Mouse (Mus musculus) midbrain, embryonic 16.5 days (tissue): ENCODE measurements around the gene Odam. TPM values are rescaled to one million over a fixed set of nuclear protein-coding genes. Genes with fewer than 3 reads are reported as not detected.

Experiments used
- ATAC-seq: fragments of 200-750 bp; cut with Nextera tagmentation; 2 replicates; pipeline ENCODE4 v1.8.0; 2017; ENCODE audit warnings: moderate TSS enrichment
- H3K27ac ChIP-seq: fragments of 300-500 bp; sonication (generic); 2 replicates; pipeline ENCODE4 v1.5.1; 2014; ENCODE audit warnings: mild to moderate bottlenecking, low read length, mixed read lengths
- H3K27me3 ChIP-seq: fragments of 300-500 bp; sonication (generic); 2 replicates; pipeline ENCODE4 v1.6.1; 2014; ENCODE audit warnings: low read depth, low read length, mixed read lengths; ENCODE audit not compliant: control insufficient read depth, insufficient read depth
- H3K36me3 ChIP-seq: fragments of 300-500 bp; sonication (generic); 2 replicates; pipeline ENCODE4 v1.6.1; 2014; ENCODE audit warnings: mild to moderate bottlenecking, low read length, moderate library complexity, mixed read lengths; ENCODE audit not compliant: control insufficient read depth, insufficient read depth
- H3K4me1 ChIP-seq: fragments of 300-500 bp; sonication (generic); 2 replicates; pipeline ENCODE4 v1.6.1; 2014; ENCODE audit warnings: mild to moderate bottlenecking, low read length, mixed read lengths; ENCODE audit not compliant: control insufficient read depth, insufficient read depth
- H3K4me2 ChIP-seq: fragments of 300-500 bp; sonication (generic); 2 replicates; pipeline ENCODE4 v1.6.1; 2014; ENCODE audit warnings: mild to moderate bottlenecking, low read length, mixed read lengths
- H3K4me3 ChIP-seq: fragments of 300-500 bp; sonication (generic); 2 replicates; pipeline ENCODE4 v1.5.1; 2014; ENCODE audit warnings: low read depth, mild to moderate bottlenecking, low read length, moderate library complexity, mixed read lengths
- H3K9ac ChIP-seq: fragments of 300-500 bp; sonication (generic); 2 replicates; pipeline ENCODE4 v1.6.1; 2014; ENCODE audit warnings: low read depth, low read length, mixed read lengths
- H3K9me3 ChIP-seq: fragments of 300-500 bp; sonication (generic); replicated peaks from 2 replicates; pipeline ENCODE4 v1.6.1; 2014; ENCODE audit warnings: mild to moderate bottlenecking, low read length, mixed read lengths; ENCODE audit not compliant: control insufficient read depth, poor library complexity, severe bottlenecking
- WGBS: fragments of 180-500 bp; shearing (Covaris S2); extraction: QIAGEN DNeasy Blood & Tissue Kit; methylation state at CpG from one replicate; pipeline ENCODE4 v1.1.7; 2014; 5-methylcytosine and 5-hydroxymethylcytosine counted together
- polyA plus RNA-seq: library from polyadenylated mRNA; unstranded; fragments of >200 nt; fragmentation: Nextera tagmentation; extraction: Ambion mirVana; gene quantifications from 2 replicates; pipeline ENCODE4 v1.2.1, GENCODE M21; 2015

The Odam gene
- polyA plus RNA-seq = not detected in 2 replicates

DNA sequence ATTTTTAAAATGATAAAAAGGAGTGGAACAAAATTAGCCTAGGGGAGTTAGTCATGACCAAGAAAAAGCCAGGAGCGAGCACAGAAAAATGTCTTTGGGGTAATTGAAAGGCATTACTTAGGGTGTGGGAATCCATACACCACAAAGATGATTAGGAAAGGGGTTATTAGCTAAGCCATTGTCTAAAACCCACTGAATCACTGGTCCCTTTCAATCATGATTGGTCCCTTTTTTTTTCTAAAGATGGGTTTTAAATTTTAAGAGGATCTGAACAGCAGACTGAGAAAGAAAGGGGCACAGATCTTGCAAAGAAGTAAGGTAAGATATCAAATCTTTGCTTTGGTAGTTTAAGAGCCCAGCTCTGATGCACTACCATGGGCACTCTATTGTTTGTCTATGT is at the start of gene Odam:
Gene Odam, plus strand, starts transcription at position 301 of the 400 bp plus-strand sequence.
- no peak within 1 kb of the TSS for H3K4me2 ChIP-seq
- H3K4me1 ChIP-seq = no peaks in the 10 kb centered on the region
- no peak within 1 kb of the TSS for H3K27ac ChIP-seq
- no peak for ATAC-seq
- H3K27me3 ChIP-seq = no peaks in the 10 kb centered on the region
- H3K4me3 ChIP-seq = no peak within 1 kb of the TSS
- H3K9me3 ChIP-seq = no peaks in the 10 kb centered on the region
- H3K9ac ChIP-seq = no peak within 1 kb of the TSS
- 84% methylated on average over 1 of the region's 1 CpGs for WGBS
- H3K36me3 ChIP-seq = no peaks in the 10 kb centered on the region

DNA sequence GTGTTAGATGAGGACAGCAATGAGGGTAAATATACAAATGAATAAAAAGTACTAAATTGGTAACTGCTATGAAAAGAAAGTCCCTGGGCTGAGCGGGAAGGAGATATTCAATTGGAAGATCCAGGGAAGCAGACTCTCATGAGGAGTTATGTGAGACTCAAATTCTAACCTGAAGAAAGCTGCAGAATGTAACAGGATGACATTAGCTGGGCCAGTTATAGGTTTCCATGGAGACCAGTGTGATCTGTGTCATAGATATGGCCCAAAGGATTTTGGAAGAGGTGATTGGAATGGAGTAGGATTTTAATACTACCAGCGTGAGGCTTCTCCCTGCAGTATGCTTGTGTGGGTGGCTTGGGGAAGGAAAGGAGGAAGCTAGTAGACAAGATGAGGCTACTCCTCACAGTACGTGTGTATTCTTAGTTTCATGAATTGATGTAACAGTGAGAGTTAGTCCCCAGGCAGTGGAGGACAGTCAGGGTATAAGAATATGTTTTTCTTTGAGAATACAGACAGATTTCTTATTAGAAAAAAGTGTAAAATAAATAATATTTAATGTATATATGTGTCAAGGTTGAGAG is 29.6 kb upstream of the Odam start:
- H3K27me3 ChIP-seq = no peaks in the 10 kb centered on the region
- H3K4me1 ChIP-seq = peaks cover 2% of the 10 kb centered on the region; the same call in 1 of the 2 replicates
- ATAC-seq = peak; percentile 62; the same call in 1 of the 2 replicates
- H3K9ac ChIP-seq = no peak overlapping the region
- no peak overlapping the region for H3K4me3 ChIP-seq
- no peak overlapping the region for H3K27ac ChIP-seq
- 69% methylated on average over 3 of the region's 3 CpGs for WGBS
- H3K9me3 ChIP-seq = no peaks in the 10 kb centered on the region
- H3K4me2 ChIP-seq = no peak overlapping the region
- H3K36me3 ChIP-seq = no peaks in the 10 kb centered on the region

DNA sequence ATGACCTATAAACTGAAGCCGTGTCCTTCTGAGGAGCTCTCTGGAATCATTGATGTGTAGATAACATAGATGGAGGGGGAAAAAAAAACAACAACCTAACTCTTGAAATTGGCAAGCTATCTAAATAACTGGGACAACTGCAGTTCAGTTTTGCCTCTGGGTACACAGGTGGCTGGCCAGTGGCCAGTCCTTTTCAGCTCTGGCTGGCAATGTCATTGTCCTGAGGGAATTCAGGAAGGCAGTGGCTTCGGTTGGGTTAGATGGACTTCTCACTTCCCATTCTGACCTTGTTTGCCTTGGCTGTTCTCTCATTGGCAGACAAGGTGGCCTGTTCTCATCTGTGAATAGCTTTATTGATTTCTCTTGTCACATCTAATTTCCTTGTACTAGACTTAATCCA is 14.7 kb upstream of the Odam start:
- H3K36me3 ChIP-seq = no peaks in the 10 kb centered on the region
- H3K4me1 ChIP-seq = no peaks in the 10 kb centered on the region
- H3K27me3 ChIP-seq = no peaks in the 10 kb centered on the region
- no peak overlapping the region for H3K9ac ChIP-seq
- no peak overlapping the region for H3K27ac ChIP-seq
- no peaks in the 10 kb centered on the region for H3K9me3 ChIP-seq
- H3K4me3 ChIP-seq = no peak overlapping the region
- 63% methylated on average over 2 of the region's 2 CpGs for WGBS
- ATAC-seq = no peak
- no peak overlapping the region for H3K4me2 ChIP-seq

DNA sequence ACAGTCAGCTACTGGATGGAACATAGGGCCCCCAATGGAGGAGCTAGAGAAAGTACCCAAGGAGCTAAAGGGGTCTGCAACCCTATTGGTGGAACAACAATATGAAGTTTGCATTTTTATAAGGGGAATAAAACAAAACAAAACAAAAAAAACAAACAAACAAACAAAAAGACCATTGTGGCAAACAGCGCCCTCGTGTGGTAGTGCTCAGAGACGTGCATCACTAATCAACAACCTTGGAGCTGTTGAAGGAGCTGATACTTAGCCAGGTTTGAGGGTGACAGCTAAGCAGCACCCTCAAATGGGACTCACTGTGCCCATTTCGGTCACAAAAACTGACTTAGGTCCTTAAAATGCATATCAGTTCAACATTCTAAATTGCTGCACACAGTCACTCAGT is 13.4 kb upstream of the Odam start:
- Histone ChIP-seq H3K4me3 (no peak overlapping the region), H3K9ac (no peak overlapping the region), H3K36me3 (no peaks in the 10 kb centered on the region), H3K4me2 (no peak overlapping the region), H3K4me1 (no peaks in the 10 kb centered on the region), H3K9me3 (no peaks in the 10 kb centered on the region), H3K27ac (no peak overlapping the region), H3K27me3 (no peaks in the 10 kb centered on the region)
- WGBS = 40% methylated on average over 4 of the region's 4 CpGs
- no peak for ATAC-seq

DNA sequence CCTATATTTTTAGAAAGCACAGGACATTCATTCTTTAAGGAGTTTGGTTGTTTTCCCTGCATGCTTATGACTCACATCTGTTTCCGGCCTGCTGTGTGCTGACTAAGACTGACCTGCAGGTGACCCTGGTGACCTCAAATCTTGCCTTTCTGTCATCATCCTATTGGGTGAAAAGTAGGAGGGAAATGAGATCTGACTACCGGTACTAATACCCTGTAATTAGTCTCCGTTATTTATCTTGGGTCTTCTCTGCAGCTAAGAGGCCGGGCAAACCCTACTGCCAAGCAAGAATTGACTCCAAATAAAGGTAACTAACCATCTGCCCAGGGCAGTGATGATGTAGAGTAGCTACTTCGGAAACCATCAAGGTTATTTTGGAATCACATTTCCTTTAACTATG is 40.5 kb downstream of the Odam start, which contains the start of gene Csn3:
Gene Csn3, plus strand, starts transcription at position 208 of the 400 bp plus-strand sequence.
- WGBS = 29% methylated on average over 5 of the region's 5 CpGs
- Histone ChIP-seq H3K4me1 (no peaks in the 10 kb centered on the region), H3K36me3 (no peaks in the 10 kb centered on the region), H3K4me2 (no peak within 1 kb of the TSS), H3K4me3 (no peak within 1 kb of the TSS), H3K27ac (no peak within 1 kb of the TSS), H3K27me3 (no peaks in the 10 kb centered on the region), H3K9ac (no peak within 1 kb of the TSS), H3K9me3 (no peaks in the 10 kb centered on the region)
- ATAC-seq = no peak

DNA sequence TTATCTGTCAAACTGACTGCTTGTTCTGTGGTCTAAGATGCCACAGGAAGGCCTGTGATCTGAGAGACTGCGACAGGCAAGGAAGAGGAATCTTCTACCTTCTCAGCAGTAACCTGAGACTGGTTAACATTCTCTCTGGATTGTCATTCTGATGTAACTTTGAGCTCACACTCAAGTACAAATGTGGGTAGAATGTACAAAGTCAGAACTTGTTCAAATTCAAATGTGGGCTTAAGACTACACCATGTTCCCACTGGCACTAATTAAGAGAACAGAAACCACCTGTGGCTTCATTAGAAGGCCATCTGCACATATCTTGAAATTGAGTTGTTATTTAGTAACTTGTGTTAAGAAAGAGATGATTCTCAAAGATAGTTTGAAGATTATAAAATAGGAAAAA is 46.8 kb downstream of the Odam start:
- Histone ChIP-seq H3K4me1 (no peaks in the 10 kb centered on the region), H3K4me3 (no peak overlapping the region), H3K36me3 (no peaks in the 10 kb centered on the region), H3K27me3 (no peaks in the 10 kb centered on the region), H3K9ac (no peak overlapping the region), H3K4me2 (no peak overlapping the region), H3K27ac (no peak overlapping the region), H3K9me3 (no peaks in the 10 kb centered on the region)
- 41% methylated on average over 1 of the region's 1 CpGs for WGBS
- no peak for ATAC-seq

DNA sequence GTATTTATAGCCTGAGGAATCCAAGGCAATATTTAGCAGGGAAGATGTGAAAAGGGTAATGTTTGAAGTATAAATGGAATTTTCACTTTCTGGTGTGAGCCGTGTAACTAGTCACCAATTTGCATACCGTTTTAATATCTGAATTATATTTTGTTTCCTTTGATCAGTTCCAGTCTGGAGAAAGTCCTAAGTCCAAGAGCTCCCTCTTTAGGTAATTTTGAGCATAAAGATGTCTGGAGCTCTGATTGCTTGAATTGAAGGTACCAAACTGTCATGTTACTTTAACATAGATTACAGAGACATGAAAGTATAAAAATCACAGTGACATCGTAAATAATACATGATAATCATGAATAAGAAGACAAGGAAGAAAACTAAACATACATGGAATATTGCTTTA is 55.9 kb downstream of the Odam start:
- WGBS = 31% methylated on average over 3 of the region's 3 CpGs
- Histone ChIP-seq H3K9ac (no peak overlapping the region), H3K4me3 (no peak overlapping the region), H3K4me1 (no peaks in the 10 kb centered on the region), H3K36me3 (no peaks in the 10 kb centered on the region), H3K4me2 (no peak overlapping the region), H3K27ac (no peak overlapping the region), H3K9me3 (no peaks in the 10 kb centered on the region), H3K27me3 (no peaks in the 10 kb centered on the region)
- no peak for ATAC-seq

DNA sequence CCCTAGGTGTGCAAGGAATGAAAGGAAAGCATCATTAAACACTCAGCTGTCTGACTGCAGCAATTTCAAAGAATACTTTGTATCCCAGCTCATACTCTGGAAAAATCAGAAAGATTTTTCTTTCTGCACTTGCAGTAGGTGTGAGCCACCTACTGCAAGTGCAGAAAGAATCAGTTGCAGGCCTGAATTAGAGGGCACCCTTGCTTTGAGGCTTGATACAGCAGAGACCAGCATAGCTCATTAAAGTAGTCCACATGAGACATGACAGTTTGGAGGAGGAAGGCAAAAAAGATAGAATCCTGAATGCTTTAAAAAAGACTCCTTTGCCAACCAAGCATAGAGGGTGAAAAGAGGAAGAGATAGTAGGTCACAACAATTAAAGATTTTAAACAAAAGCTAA is 57.7 kb downstream of the Odam start:
- H3K27me3 ChIP-seq = no peaks in the 10 kb centered on the region
- H3K36me3 ChIP-seq = no peaks in the 10 kb centered on the region
- 0 out of 2 replicates have a peak, but pooled peaks have one; percentile 56 for ATAC-seq
- H3K27ac ChIP-seq = no peak overlapping the region
- no peak overlapping the region for H3K9ac ChIP-seq
- no peak overlapping the region for H3K4me2 ChIP-seq
- no peaks in the 10 kb centered on the region for H3K4me1 ChIP-seq
- H3K9me3 ChIP-seq = no peaks in the 10 kb centered on the region
- no peak overlapping the region for H3K4me3 ChIP-seq
